Mouse (Mus musculus) CH12.LX (cell line): ENCODE results near the gene Casz1. TPM values are rescaled to one million over a fixed set of nuclear protein-coding genes. Genes with fewer than 3 reads are reported as not detected.

ENCODE experiments used
- DNase-seq: peaks from one replicate; pipeline ENCODE4 v3.0.0-alpha.2; 2013; ENCODE audit errors: extremely low read depth
- H3K27ac ChIP-seq: 2 replicates; pipeline ENCODE4 v1.5.1; 2012; ENCODE audit warnings: low read depth, mild to moderate bottlenecking, control low read depth, moderate library complexity; ENCODE audit not compliant: insufficient read depth
- H3K27me3 ChIP-seq: replicated peaks from 2 replicates; pipeline ENCODE3; 2012; ENCODE audit warnings: inconsistent platforms
- H3K36me3 ChIP-seq, 2 experiments: replicated peaks in 1 of 2; 2 replicates each; pipeline versions ENCODE3 to v1.6.1; 2012; ENCODE audit warnings: inconsistent platforms in 1 of 2, low read length in 1 of 2, mild to moderate bottlenecking in 1 of 2, mixed read lengths in 1 of 2, moderate library complexity in 1 of 2; ENCODE audit not compliant: control insufficient read depth in 1 of 2, insufficient read depth in 1 of 2
- H3K4me1 ChIP-seq, 2 experiments: 2 replicates each; pipeline ENCODE4 v1.6.1; 2012; ENCODE audit warnings: inconsistent platforms in 1 of 2, moderate library complexity in 1 of 2; ENCODE audit not compliant: insufficient read depth in 2 of 2, control insufficient read depth in 1 of 2
- H3K4me2 ChIP-seq: 2 replicates; pipeline ENCODE4 v1.6.1; 2012; ENCODE audit warnings: low read depth, mild to moderate bottlenecking, control low read depth; ENCODE audit not compliant: poor library complexity, insufficient read depth, severe bottlenecking
- H3K4me3 ChIP-seq, 3 experiments: fragments of 150-350 bp in 1 of 3; sonication (generic) in 1 of 3; replicated peaks in 1 of 3; 2 replicates each; pipeline versions ENCODE3 to v1.5.1; 2011 to 2012; ENCODE audit warnings: low read depth in 2 of 3, low read length in 2 of 3, mild to moderate bottlenecking in 2 of 3, moderate library complexity in 2 of 3, control low read depth in 1 of 3, improper control_type of control experiment in 1 of 3, inconsistent platforms in 1 of 3, mixed read lengths in 1 of 3; ENCODE audit not compliant: poor library complexity in 1 of 3
- H3K79me2 ChIP-seq: replicated peaks from 2 replicates; pipeline ENCODE4 v1.6.1; 2012; ENCODE audit warnings: mild to moderate bottlenecking, moderate library complexity; ENCODE audit not compliant: control insufficient read depth, poor library complexity, insufficient read depth, severe bottlenecking; ENCODE audit errors: extremely low read depth
- H3K9ac ChIP-seq: 2 replicates; pipeline ENCODE4 v1.6.1; 2012; ENCODE audit warnings: low read depth, mild to moderate bottlenecking, control low read depth, moderate library complexity; ENCODE audit not compliant: insufficient read depth
- H3K9me3 ChIP-seq: replicated peaks from 2 replicates; pipeline ENCODE3; 2012; ENCODE audit warnings: low read length, inconsistent platforms, mixed read lengths
- CHD1 ChIP-seq: IDR thresholded peaks from 2 replicates; pipeline ENCODE4 v1.6.1; 2012; ENCODE audit warnings: low read depth, low read length, improper control_type of control experiment, inconsistent platforms
- CTCF ChIP-seq, 2 experiments: IDR thresholded peaks in 1 of 2; conservative IDR thresholded peaks in 1 of 2; 2 replicates each; pipeline ENCODE4 v1.5.1; 2011 to 2012; ENCODE audit warnings: low read depth in 2 of 2, low read length in 2 of 2, improper control_type of control experiment in 1 of 2, inconsistent platforms in 1 of 2, mild to moderate bottlenecking in 1 of 2, moderate library complexity in 1 of 2
- EP300 ChIP-seq: IDR thresholded peaks from 2 replicates; pipeline ENCODE4 v1.6.1; 2011; ENCODE audit warnings: low read length, improper control_type of control experiment
- GABPA ChIP-seq: IDR thresholded peaks from 2 replicates; pipeline ENCODE4 v1.6.1; 2012; ENCODE audit warnings: low read depth, low read length, improper control_type of control experiment, inconsistent platforms; ENCODE audit not compliant: insufficient replicate concordance
- HCFC1 ChIP-seq: IDR thresholded peaks from 2 replicates; pipeline ENCODE4 v1.6.1; 2012; ENCODE audit warnings: low read depth, mild to moderate bottlenecking, inconsistent platforms, low read length, improper control_type of control experiment
- IRF4 ChIP-seq: IDR thresholded peaks from 2 replicates; pipeline ENCODE4 v1.6.1; 2014; ENCODE audit warnings: low read depth, mild to moderate bottlenecking, inconsistent platforms, low read length, improper control_type of control experiment
- KAT2A ChIP-seq: IDR thresholded peaks from 2 replicates; pipeline ENCODE4 v1.6.1; 2012; ENCODE audit warnings: low read length, improper control_type of control experiment, inconsistent platforms; ENCODE audit not compliant: insufficient replicate concordance
- MAX ChIP-seq: IDR thresholded peaks from 2 replicates; pipeline ENCODE4 v1.6.1; 2011; ENCODE audit warnings: low read length, improper control_type of control experiment
- MAZ ChIP-seq: IDR thresholded peaks from 2 replicates; pipeline ENCODE4 v1.6.1; 2012; ENCODE audit warnings: low read depth, mild to moderate bottlenecking, inconsistent platforms, low read length, improper control_type of control experiment, moderate library complexity
- MEF2A ChIP-seq: IDR thresholded peaks from 2 replicates; pipeline ENCODE4 v1.6.1; 2014; ENCODE audit warnings: low read depth, mild to moderate bottlenecking, inconsistent platforms, low read length, improper control_type of control experiment, borderline replicate concordance
- POLR2A ChIP-seq: IDR thresholded peaks from 2 replicates; pipeline ENCODE4 v1.6.1; 2011; ENCODE audit warnings: low read depth, mild to moderate bottlenecking, improper control_type of control experiment, low read length
- SIN3A ChIP-seq: IDR thresholded peaks from 2 replicates; pipeline ENCODE4 v1.6.1; 2012; ENCODE audit warnings: low read length, improper control_type of control experiment, inconsistent platforms
- SMC3 ChIP-seq: IDR thresholded peaks from 2 replicates; pipeline ENCODE4 v1.6.1; 2011; ENCODE audit warnings: low read depth, low read length, improper control_type of control experiment
- TBP ChIP-seq: conservative IDR thresholded peaks from 2 replicates; pipeline ENCODE4 v1.6.1; 2011; ENCODE audit warnings: low read depth, low read length, improper control_type of control experiment
- TCF12 ChIP-seq: IDR thresholded peaks from 2 replicates; pipeline ENCODE4 v1.6.1; 2014; ENCODE audit warnings: low read depth, mild to moderate bottlenecking, inconsistent platforms, low read length, improper control_type of control experiment
- USF2 ChIP-seq: conservative IDR thresholded peaks from 2 replicates; pipeline ENCODE4 v1.6.1; 2011; ENCODE audit warnings: low read depth, low read length, improper control_type of control experiment
- ZC3H11A ChIP-seq: IDR thresholded peaks from 2 replicates; pipeline ENCODE4 v1.6.1; 2012; ENCODE audit warnings: low read depth, mild to moderate bottlenecking, inconsistent platforms, low read length, improper control_type of control experiment
- ZMIZ1 ChIP-seq: IDR thresholded peaks from 2 replicates; pipeline ENCODE4 v1.6.1; 2012; ENCODE audit warnings: low read depth, mild to moderate bottlenecking, inconsistent platforms, low read length, improper control_type of control experiment
- dilution Hi-C: fragments of 300-500 bp; cut with MboI; formaldehyde crosslinking; loops from 2 replicates; pipeline ENCODE4 v1.14.3; 2020; ENCODE audit warnings: low sequenced_read_pairs; ENCODE audit not compliant: extremely low pct_unique_long_range_greater_than_20kb, extremely low pct_ligation_motif_present
- in situ Hi-C: fragments of 300-500 bp; cut with MboI; formaldehyde crosslinking; loops from 3 replicates; pipeline ENCODE4 v1.14.3; 2019; ENCODE audit warnings: low sequenced_read_pairs, low pct_ligation_motif_present, low pct_unique_long_range_greater_than_20kb, mixed read lengths
- polyA plus RNA-seq: library from polyadenylated mRNA; unstranded; fragments of >175 nt; gene quantifications from 2 replicates; pipeline ENCODE4 v1.2.1, GENCODE M21; 2012; ENCODE audit warnings: low read depth; ENCODE audit not compliant: insufficient read length
- total RNA-seq, 2 experiments: library from RNA; depleted of rRNA; stranded (reverse); fragments of 300-350 nt in 1 of 2; fragments of >200 nt in 1 of 2; gene quantifications; 2 replicates each; pipeline ENCODE4 v1.2.3; 2012 to 2014

The Casz1 gene
- total and polyA plus RNA-seq, 3 experiments, result 0.12 to 0.36 (median 0.17) TPM

DNA sequence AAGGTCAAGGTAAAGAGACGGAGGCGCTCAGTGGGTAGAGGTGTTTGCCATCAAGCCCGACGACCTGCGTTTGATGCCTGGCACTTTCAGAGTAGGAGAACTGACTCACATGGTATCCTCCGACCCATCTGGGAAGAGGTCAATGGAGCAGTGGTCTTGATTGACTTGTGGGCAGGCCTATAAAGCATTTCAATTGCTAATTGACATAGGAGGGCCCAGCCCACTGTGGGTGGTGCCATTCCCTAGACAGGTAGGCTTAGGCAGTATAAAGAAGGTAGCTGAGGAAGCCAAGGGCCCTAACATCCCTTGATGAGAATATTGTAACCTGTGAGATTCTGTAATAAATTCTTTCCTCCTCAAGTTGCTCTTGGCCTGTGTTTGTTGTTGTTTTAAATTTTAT is 196.5 kb downstream of the Casz1 start:
- Histone ChIP-seq H3K27me3 (no peaks in the 10 kb centered on the region), H3K4me3 (no peak overlapping the region), H3K36me3 (peaks cover 8 to 74% of the 10 kb centered on the region in 2 experiments), H3K79me2 (no peaks in the 10 kb centered on the region), H3K4me1 (peaks cover 5 to 14% of the 10 kb centered on the region in 2 experiments; a peak in 3 of 4 replicates), H3K9me3 (peaks cover 5% of the 10 kb centered on the region), H3K9ac (no peak overlapping the region), H3K27ac (no peak overlapping the region), H3K4me2 (no peak overlapping the region)
- TF ChIP-seq ZC3H11A (no peak), ZMIZ1 (no peak), CHD1 (no peak), MEF2A (no peak), CTCF (conservative IDR thresholded peaks at IDR 0.05 in 1 of 2, IDR thresholded peaks at IDR 0.05 in 1 of 2; ENCODE audit: low read depth in 2 of 2, low read length in 2 of 2) (no peak), POLR2A (no peak), KAT2A (no peak), MAX (no peak), TBP (no peak), GABPA (no peak), MAZ (no peak), TCF12 (no peak), EP300 (no peak), SIN3A (no peak)
- no peak for DNase-seq
- in situ Hi-C loops (no loop called here), dilution Hi-C loops (no loop called here)

GRCm38 (mm10) chr4:149001515-149001914 is 197.3 kb downstream of the Casz1 start:
- Histone ChIP-seq H3K79me2 (no peaks in the 10 kb centered on the region), H3K9ac (no peak overlapping the region), H3K4me3 (no peak overlapping the region), H3K36me3 (peaks cover 7 to 74% of the 10 kb centered on the region in 2 experiments)
- in situ Hi-C loops, result no loop called here
- TF ChIP-seq USF2, result no peak
- no peak for TF ChIP-seq SMC3
- TF ChIP-seq HCFC1, result no peak
- TF ChIP-seq POLR2A, result no peak
- no peak for TF ChIP-seq CHD1
- no peak for TF ChIP-seq IRF4
- TF ChIP-seq, all 38 proteins: peak for 0
- H3K27ac ChIP-seq, result no peak overlapping the region
- H3K27me3 ChIP-seq, result no peaks in the 10 kb centered on the region
- peaks cover 5% of the 10 kb centered on the region for H3K9me3 ChIP-seq
- DNase-seq, result no peak
- no peak overlapping the region for H3K4me2 ChIP-seq
- H3K4me1 ChIP-seq, result peaks cover 5 to 13% of the 10 kb centered on the region in 2 experiments; a peak in 3 of 4 replicates
- dilution Hi-C loops, result no loop called here
